Mouse (Mus musculus) thymus, postnatal 14 days (tissue): ENCODE data around the gene Fam126a.

Experiments used
- DNase-seq: peaks from one replicate; pipeline ENCODE4 v3.0.0; 2021

Gene Fam126a

GRCm38 (mm10) chr5:24039423-24039822, 8.9 kb upstream of the Fam126a start:
- no peak for DNase-seq

DNA sequence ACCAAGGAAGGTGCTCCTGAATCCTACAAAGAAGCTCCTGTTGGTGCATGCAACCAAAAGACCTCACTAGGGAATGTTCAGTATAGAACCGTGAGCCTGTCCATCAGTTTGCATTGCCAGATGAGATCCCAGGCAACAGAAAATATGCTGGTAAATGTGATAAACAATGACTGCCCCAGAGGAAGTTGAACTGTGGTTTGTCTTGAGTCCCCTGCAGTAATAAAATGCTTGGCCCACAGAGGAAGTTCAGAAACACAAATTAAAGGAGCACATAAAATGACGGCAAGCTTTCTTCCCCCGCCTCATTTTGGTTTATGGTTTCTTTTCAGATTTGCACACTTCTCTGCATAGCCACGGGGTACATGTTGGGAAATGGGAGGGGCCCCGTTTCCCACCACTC, 8.3 kb upstream of the Fam126a start:
- DNase-seq, result no peak

DNA sequence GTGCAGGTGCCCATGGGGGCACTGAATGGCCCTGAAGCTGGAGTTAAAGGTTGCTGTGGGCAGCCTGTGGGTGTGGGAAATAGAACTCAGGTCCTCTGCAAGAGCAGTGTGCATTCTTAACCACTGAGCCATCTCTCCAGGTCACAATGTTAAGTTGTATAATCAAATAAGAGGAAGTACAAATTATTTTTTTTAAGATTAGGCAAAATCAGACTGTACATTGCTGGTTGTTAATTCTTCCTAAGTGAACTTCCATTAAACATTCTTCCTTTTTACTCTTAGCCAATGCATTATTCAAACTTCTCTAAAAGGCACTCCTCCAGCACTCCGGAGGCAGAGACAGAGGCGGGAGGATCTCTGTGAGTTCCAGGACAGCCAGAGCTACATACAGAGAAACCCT, 7.7 kb upstream of the Fam126a start:
- DNase-seq, result no peak

DNA sequence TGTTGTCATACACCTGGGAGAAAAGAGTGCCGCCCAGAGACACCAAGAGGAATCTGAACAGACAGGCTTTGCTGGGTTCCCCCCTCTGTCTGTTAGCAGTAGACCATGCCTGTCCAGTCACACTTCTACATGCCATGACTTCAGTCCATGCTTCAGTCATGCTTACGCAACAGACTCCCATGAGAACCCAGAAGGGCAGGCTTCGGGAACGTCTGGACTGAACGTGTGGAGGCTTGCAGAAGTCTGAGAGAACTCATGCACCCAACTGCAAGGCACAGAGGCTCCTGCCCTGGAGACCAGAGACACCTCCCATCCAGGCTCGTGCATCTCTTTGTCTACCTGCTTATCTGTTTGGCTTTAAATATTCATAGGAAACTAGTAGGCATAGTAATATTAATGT, 6.2 kb upstream of the Fam126a start:
- no peak for DNase-seq

GRCm38 (mm10) chr5:24034970-24035369, 4.5 kb upstream of the Fam126a start:
- no peak for DNase-seq

- DNase-seq, result no peak
Observed at GRCm38 (mm10) chr5:24034091-24034490, 3.6 kb upstream of the Fam126a start.

DNA sequence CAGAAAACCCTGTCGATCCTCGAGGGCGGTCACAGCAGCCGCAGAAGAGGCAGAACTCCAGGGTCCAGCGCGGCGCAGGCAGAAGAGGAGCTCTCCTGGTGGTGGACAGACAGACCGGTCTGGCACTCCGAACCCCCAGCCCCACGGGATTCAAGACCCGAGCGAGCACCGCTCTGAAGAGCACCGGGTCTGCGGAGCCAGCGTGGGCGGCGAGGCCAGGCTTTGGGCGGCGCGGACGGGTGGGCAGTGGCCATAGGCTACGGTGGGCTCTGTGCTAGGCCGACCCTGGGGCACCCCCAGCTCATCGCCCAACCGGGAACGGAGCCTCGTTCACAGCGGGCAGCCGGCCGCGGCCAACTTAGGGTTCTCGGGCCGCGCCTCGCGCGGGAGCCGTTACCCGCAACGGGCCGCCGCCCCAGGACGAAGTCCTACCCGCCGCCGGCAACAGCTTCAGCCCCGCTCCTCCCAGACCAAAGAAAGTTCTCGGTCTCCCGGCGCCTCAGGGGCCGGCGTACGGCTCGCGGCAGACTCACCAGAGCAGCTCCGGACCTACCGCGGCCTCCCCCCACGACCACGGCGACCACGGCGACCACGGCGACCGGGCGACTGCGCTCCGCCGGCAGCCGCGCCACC, 428 bp downstream of the Fam126a start:
- DNase-seq, result no peak

DNA sequence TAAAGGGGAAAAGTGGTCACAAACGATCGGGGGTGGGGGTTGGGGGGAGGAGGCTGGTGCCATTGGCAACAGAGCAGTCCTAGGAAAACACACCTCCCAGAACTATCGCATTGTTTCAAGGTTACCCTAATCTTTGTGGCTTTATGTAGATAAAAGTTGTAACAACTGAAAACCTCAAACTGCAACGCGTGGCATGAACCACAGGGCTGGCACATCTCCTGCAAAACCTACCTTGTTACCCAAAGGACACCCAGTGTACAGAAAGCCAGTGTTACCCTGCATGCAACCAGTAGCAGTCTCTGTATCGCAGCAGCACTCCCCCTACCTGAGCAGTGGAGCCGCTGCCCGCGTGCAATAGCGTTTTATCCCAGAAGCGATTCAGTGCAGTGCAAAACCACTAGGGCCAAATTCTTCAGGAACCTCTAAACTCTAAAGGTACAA, 1.1 kb downstream of the Fam126a start:
- peak; percentile 75 for DNase-seq

GRCm38 (mm10) chr5:24024957-24025356, 5.5 kb downstream of the Fam126a start:
- no peak for DNase-seq

DNA sequence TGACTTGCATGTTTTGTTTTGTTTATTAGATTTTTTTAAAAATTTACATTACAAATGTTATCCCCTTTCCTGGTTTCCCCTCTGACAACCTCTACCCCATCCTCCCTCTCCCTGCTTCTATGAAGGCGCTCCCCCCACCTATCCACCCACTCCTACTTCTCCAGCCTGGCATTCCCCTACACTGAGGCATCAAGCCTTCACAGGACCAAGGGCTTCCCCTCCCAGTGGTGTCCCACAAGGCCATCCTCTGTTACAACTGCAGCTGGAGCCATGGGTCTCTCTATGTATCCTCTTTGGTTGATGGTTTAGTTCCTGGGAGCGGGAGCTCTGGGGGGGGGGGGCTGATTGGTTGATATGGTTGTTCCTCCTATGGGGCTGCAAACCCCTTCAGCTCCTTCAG, 7.3 kb downstream of the Fam126a start:
- no peak for DNase-seq

DNA sequence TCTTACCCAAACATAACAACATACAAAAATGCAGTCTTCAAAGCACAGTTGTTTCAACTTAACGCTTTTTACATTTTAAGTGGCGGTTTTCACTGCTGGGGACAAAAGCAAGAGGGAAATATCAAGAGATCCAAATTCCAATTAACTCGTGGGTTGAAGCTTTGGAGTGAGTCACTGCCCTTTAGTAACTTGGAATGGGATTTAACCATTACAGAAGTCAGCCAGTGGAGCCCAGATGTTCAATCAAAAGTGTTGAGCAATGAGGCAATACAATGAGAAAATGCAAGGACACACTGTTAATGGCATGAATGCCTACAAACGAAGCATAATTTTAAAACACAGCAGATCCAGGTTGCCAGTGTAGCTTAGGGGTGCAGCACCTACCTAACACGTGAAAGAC, 8.8 kb downstream of the Fam126a start:
- DNase-seq, result no peak

GRCm38 (mm10) chr5:24020380-24020779, 10.1 kb downstream of the Fam126a start:
- DNase-seq, result no peak

DNA sequence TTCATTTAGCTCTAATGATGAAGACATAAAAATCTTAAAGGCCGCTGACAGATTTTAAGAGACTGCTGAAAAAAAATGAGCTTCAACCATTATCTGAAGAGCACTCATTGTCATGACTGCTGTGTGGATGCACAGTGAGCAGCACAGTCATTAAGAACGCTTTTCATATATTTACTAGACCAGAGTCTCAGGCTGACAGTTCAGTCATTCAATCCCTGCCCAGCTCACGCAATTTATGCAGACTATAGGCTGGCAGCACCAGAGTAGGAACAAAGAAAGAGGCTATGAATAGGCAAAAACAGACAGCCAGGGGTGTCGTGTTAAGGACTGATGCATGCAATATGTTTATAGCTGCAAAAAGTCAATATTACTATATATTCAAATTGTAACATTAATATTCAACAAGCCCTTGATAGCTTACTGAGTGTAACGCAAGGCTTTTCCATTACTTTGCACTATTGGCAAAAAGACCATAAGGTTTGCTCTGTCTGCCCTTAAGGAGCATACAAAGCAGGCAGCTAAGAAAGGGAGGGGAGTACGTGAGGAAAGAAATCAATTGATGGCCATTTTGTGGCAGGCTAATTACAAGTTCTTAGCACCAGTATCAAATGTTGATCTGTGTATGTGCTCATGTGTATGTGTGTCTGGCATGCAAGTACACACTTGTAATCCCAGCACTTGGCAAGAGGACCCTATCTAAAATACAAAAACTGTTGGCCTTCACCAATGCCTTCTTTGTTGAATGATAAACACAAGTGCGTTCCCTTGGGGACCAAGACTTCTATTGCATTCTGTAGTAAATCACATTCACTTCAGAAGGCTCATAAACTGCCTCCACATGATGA, 10.9 kb downstream of the Fam126a start:
- DNase-seq, result no peak

DNA sequence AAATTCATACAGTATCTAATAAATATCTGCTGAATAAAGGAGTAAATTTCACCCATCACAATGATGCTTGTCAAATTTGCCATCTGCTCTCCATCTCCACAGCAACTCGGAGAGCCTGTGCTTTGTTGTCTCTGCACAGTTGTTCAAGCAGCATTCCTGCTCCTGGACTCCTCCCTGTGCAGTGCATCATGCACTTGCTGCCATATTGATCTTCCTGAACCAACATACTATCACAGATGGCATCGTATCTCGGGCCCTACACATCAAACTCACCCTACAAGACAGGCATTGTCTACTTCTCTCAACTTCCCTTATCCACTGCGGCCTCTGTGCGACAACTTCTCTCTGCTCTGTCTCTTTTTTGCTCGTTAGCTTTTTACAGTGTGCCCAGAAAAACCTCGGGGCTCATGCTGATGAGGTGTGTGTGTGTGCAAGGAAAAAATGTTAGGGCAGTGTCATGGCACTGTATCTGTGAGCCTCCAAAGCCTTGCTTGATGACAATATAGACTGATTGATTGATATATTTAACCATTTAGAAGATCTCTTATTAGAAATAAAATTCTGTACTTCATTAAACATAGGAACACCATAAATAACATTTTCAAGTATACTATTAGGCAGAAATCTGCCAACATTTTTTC, 11.7 kb downstream of the Fam126a start:
- no peak for DNase-seq

GRCm38 (mm10) chr5:24016912-24017311, 13.6 kb downstream of the Fam126a start:
- DNase-seq, result no peak

DNA sequence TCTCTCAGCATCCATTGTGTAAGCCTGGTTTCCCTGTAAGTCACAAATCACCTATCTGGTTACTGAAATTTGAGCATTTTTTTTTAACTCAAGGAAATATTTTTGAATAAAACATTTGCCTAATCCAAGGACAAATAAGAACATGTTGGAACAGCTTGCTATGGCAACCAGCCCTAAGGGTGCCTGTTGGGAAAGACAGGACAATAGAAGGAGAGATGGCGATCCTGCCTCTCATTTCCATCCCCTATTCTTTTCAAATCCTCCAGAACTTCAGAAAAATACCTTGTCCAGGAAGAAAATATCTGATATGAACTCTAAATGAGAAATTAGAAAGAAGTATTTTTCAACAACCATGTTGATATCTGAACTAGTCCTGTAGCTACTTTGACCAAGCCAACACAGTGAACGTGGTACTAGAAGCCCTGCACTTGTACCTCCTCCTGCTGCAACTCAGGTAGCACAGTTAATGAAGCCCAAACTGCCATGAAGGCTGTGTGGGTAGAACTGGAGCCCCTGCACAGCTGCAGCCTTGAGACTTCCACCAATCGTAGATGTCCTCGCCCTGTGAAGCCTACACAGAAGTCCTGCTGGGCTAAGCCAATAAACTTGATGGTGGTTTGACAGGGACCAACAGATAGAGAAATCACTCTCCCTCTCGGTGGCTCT, 17.0 kb downstream of the Fam126a start:
- no peak for DNase-seq

DNA sequence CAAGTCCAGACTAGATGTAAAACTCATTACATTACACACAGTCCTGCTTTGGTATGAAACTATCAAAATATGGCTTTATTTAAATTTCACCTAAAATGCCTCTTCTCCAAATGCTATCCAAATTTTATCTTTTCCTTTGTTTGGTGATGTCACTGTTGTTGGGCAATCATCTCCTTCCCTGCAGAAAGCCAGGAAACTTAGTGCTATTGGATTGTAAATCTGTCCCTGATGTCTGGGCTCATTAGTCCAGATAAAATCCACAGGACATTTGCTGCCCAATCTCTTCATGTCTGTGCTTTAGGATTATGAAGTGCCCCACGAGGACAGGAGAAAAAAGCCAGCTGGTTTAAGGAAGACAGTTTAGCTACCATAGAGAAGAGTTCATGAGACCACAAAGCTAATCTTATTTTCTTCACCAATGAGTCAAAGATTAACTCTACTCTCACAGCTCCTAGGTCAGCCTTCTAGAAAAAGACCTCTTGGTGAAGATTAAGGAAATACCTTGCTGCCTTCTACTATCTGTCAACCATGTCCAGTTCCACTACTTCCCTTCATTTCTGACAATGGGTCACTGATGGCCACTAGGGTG, 31.3 kb downstream of the Fam126a start:
- DNase-seq, result no peak

DNA sequence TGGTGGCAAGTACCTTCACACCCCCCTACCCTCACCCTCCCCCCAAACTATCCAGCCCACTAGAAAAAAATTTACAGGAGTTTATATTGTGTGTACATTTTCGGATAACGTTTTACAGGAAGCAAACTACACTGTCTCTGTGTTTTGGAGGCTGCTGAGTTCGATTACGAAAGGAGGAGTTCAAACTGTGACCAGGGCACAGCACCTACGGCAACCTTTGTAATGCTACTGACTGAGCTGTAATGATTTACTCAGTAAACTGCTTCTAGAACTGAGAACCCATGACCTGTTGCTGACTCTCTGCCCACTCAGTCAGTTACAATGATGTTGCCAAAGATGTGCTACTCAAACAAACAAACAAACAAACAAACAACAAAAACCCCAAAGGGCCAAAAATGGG, 34.5 kb downstream of the Fam126a start:
- DNase-seq, result no peak

DNA sequence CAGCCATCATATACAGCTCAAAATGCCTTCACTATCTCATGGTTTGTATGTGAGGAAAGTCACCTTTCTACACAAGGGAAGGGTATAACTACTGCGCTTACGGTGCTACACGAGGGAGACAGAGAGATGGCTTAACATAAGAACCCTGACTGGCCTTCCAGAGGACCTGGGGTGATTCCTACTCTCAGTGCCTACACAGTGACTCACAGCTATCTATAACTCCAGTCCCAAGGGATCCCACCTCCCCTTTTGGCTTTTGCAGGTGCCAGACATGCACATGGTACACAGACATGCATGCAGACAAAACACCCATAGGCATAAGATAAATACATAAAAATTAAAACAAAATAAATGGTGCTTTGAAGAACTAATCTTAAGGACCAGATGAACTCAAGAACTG, 35.6 kb downstream of the Fam126a start:
- no peak for DNase-seq

DNA sequence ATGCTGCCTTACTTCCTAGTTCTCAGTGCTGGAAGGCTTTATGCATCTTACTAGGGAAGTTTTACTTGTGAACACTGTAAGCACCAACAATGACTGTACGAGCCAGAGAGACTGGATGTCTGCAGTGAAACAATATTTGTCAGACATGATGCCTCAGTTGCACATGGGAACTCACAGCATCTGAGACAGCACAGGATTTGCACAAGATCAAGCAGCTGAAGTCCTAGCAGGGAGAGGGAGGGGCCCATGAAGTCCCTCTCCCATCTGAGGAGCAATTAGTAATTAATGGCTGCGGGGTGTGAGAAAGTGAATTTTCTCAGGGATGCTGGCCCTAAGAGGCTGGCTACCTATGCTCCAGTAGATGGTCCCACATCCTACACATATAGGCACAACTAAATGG, 36.3 kb downstream of the Fam126a start:
- no peak for DNase-seq

GRCm38 (mm10) chr5:23993553-23993894, 37.0 kb downstream of the Fam126a start:
- DNase-seq, result no peak

DNA sequence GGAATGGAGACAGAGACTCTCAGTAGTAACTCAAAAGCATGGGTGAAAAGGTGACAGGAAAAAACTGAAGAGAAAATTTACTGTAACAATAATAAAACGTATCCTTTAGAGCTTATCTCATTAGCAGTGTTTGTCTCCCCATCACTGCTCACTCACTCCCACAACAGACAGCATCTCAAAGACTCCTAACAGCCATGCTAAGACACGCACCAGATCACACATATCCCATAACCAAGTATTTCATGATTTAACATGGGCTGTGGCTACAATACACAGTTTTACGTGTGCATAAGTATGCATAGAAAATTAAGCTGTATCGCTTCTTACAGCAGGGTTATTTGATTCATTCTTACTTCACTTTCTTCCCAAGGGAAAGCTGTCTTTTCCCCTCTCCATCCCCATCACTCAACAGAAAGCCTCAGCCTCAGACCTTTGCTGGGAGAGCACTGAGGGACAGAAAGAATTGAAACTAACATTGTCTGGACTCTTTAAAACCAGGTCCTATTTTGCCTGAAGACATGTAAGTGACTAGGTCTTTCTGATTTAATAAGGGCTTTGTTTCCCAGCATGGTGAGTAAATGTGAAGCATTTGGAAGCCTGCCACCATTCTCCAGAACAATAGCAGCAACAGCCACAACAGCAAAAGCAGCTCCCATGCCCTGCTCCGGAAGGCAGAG, 37.5 kb downstream of the Fam126a start:
- no peak for DNase-seq

- no peak for DNase-seq
Observed at GRCm38 (mm10) chr5:23990001-23990400, 40.5 kb downstream of the Fam126a start.
